Mouse (Mus musculus) cerebellum, adult 9-10 months (tissue): ENCODE measurements around the gene Smyd1.
"Not testable (repeated sequence)": the region's sequence is repeated elsewhere in the genome, so short reads cannot be mapped to it uniquely, and the experiment has no call there.

ENCODE experiments used
- DNase-seq: peaks from one replicate; pipeline ENCODE4 v3.0.0; 2022

The Smyd1 gene

GRCm38 (mm10) chr6:71321826-71322283 is at the start of gene Smyd1:
Smyd1 (minus strand) TSS chr6:71322233.
- DNase-seq = no peak

- DNase-seq = no peak
Measured at GRCm38 (mm10) chr6:71371085-71371605, 49.1 kb upstream of the Smyd1 start.

- no peak for DNase-seq
Measured at GRCm38 (mm10) chr6:71369416-71369815, 47.4 kb upstream of the Smyd1 start.

- no peak for DNase-seq
Measured at GRCm38 (mm10) chr6:71363995-71364394, 42.0 kb upstream of the Smyd1 start.

GRCm38 (mm10) chr6:71361156-71361670 is 39.2 kb upstream of the Smyd1 start:
- DNase-seq = no peak

- no peak for DNase-seq
Measured at GRCm38 (mm10) chr6:71360751-71361150, 38.7 kb upstream of the Smyd1 start.

GRCm38 (mm10) chr6:71360221-71360620 is 38.2 kb upstream of the Smyd1 start:
- DNase-seq = no peak

- no peak for DNase-seq
Measured at GRCm38 (mm10) chr6:71357493-71357892, 35.5 kb upstream of the Smyd1 start.

GRCm38 (mm10) chr6:71353722-71354121 is 31.7 kb upstream of the Smyd1 start:
- no peak for DNase-seq

- no peak for DNase-seq
Measured at GRCm38 (mm10) chr6:71352866-71353427, 30.9 kb upstream of the Smyd1 start.

- no peak for DNase-seq
Measured at GRCm38 (mm10) chr6:71352201-71352600, 30.2 kb upstream of the Smyd1 start.

- DNase-seq = no peak
Measured at GRCm38 (mm10) chr6:71351201-71351600, 29.2 kb upstream of the Smyd1 start.

- DNase-seq = no peak
Measured at GRCm38 (mm10) chr6:71348006-71348405, 26.0 kb upstream of the Smyd1 start.

- no peak for DNase-seq
Measured at GRCm38 (mm10) chr6:71341179-71341578, 19.1 kb upstream of the Smyd1 start.

- DNase-seq = no peak
Measured at GRCm38 (mm10) chr6:71339351-71339750, 17.3 kb upstream of the Smyd1 start.

- DNase-seq = no peak
Measured at GRCm38 (mm10) chr6:71338941-71339340, 16.9 kb upstream of the Smyd1 start.

- no peak for DNase-seq
Measured at GRCm38 (mm10) chr6:71337666-71338065, 15.6 kb upstream of the Smyd1 start.

GRCm38 (mm10) chr6:71333578-71334273 is 11.7 kb upstream of the Smyd1 start:
- DNase-seq = no peak

GRCm38 (mm10) chr6:71333031-71333430 is 11.0 kb upstream of the Smyd1 start:
- no peak for DNase-seq

GRCm38 (mm10) chr6:71332236-71332965 is 10.4 kb upstream of the Smyd1 start:
- no peak for DNase-seq

GRCm38 (mm10) chr6:71331491-71331890 is 9.5 kb upstream of the Smyd1 start:
- DNase-seq = not testable (repeated sequence)

- DNase-seq = no peak
Measured at GRCm38 (mm10) chr6:71330486-71330885, 8.5 kb upstream of the Smyd1 start.

- DNase-seq = no peak
Measured at GRCm38 (mm10) chr6:71329881-71330280, 7.8 kb upstream of the Smyd1 start.

- DNase-seq = no peak
Measured at GRCm38 (mm10) chr6:71324816-71325215, 2.8 kb upstream of the Smyd1 start.
